Mouse (Mus musculus) frontal cortex, adult 2 months (tissue): ENCODE data around the gene Pik3c2a. TPM values are rescaled to one million over a fixed set of nuclear protein-coding genes. Genes with fewer than 3 reads are reported as not detected.

Experiments used
- DNase-seq, 2 experiments: peaks; one replicate each; pipeline ENCODE4 v3.0.0; 2022; ENCODE audit warnings: low spot score in 1 of 2; ENCODE audit errors: extremely low spot score in 1 of 2
- polyA plus RNA-seq: library from polyadenylated mRNA; depleted of rRNA; stranded (reverse); fragments of >200 nt; gene quantifications from 2 replicates; pipeline ENCODE4 v1.2.3, GENCODE M21; 2012; rRNA removed

The Pik3c2a gene
- 15.2 and 16.9 TPM in 2 replicates for polyA plus RNA-seq

- DNase-seq, result peak; percentile 88 to 96
Observed at GRCm38 (mm10) chr7:116443004-116443696, at the start of gene Pik3c2a. Pik3c2a (minus strand) TSS chr7:116443449.

DNA sequence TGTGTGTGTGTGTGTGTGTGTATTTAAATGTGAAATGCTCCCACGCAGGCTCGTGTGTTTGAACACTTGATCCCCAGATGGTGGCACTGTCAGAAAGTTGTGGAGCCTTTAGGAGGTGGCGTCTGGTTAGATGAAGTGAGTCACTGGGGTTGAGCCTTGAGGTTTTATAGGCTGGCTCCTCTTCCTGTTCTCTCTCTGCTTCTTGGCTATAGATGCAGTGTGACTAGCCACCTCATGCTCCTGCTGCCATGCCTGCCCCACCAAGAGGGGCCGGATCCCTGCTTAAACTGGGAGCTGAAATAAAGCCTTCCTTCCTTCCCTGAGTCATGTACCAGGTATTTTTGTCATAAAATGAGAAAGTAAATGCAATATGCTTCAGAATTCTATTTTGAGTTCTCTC lies 47.9 kb upstream of the Pik3c2a start:
- DNase-seq, result no peak

DNA sequence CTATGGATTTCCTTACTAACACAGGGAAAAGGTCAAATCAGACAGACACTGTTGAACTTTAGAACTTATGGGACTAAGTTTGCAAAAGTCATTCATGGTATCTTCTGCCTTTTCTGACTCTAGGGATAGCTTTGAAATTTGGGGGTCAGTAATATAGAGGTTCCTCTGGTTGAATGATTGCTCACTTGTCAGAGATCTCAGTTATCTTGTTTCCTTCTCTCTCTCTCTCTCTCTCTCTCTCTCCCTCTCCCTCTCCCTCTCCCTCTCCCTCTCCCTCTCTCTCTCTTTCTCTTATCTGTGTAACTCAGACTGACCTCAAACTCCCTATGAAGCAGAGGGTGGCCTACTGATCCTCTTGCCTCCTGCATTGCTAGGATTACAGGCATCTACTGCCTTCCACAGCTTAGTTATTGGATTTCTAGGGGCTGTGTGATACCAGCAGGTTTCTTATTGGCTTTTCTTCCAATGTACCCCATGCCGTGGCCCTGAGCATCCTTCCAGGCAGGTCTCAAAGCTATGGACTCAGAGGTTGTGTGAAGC lies 41.9 kb upstream of the Pik3c2a start:
- DNase-seq, result no peak

GRCm38 (mm10) chr7:116484213-116484612 lies 41.0 kb upstream of the Pik3c2a start:
- no peak for DNase-seq

GRCm38 (mm10) chr7:116483782-116484181 lies 40.5 kb upstream of the Pik3c2a start:
- no peak for DNase-seq

GRCm38 (mm10) chr7:116483106-116483505 lies 39.9 kb upstream of the Pik3c2a start:
- DNase-seq, result no peak

DNA sequence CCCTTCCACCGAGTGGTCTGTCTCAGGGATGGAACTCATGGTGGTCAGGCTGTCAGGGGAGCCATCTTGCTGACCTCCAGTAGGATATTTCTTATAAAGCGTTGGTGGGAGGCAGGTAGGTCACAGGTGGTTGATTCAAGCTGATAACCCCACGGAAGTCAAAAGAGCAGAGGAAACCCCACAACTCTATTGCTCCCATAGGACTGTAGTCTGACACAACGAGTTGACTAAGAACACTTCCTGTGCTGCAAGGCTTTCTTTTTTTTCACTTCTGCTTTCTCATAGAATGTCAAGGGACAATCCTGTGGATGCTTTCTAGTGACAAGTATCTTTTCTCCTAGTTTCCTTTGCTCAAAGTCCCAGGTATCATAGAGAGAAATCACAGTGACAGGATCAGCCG lies 33.0 kb upstream of the Pik3c2a start:
- no peak for DNase-seq

GRCm38 (mm10) chr7:116475836-116476235 lies 32.6 kb upstream of the Pik3c2a start:
- DNase-seq, result no peak

DNA sequence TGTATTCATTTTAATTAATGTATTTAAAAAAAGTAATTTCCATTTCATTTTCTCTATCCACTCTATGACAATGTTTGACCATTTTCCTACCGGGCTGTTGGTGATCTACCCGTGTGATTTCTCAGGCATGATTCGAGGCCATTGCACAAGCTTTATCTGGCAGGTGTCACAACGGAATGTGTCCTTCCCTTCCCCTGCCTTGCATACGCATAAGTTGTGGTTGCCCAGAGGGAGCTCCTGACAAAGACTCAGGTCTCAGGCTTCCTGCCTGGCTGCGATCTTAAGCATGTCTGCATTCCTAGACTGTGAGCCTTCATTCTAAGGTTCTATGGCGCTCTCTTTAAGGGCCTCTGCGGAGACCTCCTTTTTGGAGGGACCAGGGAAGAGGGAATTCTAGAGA lies 18.9 kb upstream of the Pik3c2a start:
- DNase-seq, result no peak

- DNase-seq, result peak in 1 of 2 experiments; percentile 51
Observed at GRCm38 (mm10) chr7:116458985-116459441, 15.8 kb upstream of the Pik3c2a start.

- DNase-seq, result no peak
Observed at GRCm38 (mm10) chr7:116457391-116457790, 14.1 kb upstream of the Pik3c2a start.

- DNase-seq, result no peak
Observed at GRCm38 (mm10) chr7:116456964-116457363, 13.7 kb upstream of the Pik3c2a start.

DNA sequence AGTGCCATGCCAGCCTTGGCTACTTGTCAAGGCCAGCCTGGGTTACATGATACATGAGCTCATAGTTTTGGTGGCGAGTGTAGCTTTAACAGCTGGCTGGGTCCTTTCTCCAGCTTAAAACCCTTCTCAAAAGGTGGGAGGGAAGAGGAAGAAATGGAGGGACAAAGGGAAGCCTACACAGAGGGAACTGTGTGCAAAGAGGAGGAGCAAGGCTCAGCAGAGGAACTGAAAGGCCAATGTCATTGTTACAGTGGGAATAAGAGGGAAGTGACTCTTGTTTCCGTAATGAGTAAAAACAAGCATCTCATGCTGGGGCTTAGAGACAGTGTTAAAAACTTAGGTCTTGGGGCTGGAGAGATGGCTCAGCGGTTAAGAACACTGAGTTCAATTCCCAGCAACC lies 3.4 kb upstream of the Pik3c2a start:
- no peak for DNase-seq

DNA sequence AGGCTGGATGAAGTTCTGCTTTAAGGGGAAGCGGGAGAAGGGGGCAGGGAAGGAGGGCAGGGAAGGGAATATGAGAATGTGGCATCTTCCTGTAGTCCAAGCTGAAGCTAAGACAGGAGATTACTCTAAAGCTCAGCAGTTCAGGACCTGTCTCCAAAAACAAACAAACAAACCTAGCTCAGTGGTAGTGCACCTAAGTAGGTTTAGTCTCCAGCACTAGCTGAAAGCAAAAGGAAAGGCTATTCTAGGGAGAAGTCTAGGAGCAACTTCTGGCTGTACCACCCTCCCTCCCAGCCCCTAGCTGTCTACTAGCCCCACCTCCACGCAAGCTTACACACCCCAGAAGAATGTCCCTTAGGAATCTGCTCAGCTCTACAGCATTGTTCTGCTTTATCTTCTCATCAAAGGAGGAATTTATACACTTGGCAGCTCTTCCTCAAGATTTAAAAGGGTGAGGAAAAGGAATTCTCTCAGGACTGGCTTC lies 1.1 kb upstream of the Pik3c2a start:
- DNase-seq, result no peak

DNA sequence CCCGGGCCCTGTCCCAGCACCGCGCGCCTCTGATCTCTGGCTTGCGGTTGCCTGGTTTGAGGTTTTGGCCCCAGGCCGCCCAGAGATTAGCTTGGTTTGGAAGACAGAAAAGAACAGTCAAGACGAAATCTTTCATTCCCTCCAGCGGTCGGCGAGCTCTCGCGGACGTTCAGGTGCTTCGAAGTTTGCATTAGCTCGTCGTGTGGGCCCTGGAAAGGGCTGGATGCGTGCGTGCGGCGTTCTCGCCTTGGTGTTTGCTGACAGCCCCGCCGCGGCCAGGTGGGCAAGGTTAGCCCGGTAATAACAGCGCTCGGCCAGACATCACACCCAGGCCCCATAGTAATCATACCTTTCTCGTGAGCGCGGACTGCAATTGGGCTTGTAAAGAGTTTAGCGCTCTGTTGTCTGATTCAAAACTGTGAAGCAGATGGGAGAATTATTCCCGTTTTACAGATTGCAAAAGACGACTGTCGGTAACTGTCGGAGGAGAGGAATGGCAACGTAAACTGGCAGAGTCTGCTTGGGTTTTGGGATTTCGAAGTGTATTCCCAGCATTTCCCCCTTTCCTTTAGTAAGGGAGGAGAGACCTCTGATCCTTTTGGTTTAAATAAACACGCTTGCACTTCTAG lies 562 bp upstream of the Pik3c2a start:
- peak; percentile 11 to 38 for DNase-seq

DNA sequence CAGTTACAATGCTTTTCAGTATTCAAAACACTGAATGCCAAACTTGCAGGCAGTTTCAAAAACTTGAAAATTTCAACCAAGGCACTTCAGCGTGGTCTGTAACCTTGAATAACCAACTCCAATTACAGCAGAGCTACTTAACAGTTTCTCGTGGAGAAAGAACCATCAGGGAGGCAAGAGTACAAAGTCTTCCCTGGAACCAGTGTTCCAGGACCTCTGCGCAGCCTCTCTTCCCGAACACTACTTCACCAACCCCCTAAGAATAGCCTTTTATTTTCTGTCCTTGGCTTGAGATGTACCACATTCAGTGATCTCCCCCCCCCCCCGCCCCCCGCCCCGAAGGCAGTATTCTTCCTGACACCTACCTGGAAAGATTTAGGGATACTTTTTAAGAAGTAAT lies 1.0 kb downstream of the Pik3c2a start:
- DNase-seq, result no peak

DNA sequence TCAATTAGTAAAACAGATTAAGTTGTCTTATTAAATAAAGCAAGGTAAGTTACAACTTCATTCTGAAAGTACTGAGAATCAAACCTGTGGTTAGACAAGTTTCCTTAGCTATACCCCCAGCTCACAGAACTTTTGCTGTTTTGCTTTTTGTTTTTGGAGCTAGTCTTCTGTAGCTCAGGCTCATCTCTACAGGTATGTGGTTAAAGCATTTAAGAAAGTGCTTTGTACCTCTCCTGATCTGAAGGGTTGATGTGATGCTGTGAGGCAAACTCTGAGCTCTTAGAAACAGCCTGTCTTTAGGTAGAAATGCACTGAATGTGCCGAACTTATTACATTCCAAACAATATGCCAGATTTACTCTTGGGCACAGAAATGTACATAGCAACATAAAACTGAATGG lies 1.9 kb downstream of the Pik3c2a start:
- no peak for DNase-seq

DNA sequence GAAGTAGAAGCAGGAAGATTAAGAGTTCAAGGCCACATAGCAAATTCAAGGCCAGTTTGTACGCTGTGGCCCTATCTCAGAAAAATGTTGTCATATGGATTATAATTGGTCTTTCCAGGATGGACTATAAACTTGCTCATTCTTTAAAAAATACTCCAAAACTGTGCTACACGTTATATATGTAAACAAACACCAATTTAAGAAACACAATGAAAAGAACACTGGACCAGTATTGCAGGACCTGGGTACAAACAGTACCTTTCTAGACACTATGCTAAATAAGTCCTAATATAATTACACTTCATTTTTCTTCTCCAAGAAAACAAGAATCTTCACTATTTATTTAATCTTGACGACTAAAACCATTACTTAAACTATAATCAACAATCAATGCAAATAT lies 11.6 kb downstream of the Pik3c2a start:
- DNase-seq, result no peak

- no peak for DNase-seq
Observed at GRCm38 (mm10) chr7:116430926-116431325, 12.3 kb downstream of the Pik3c2a start.

DNA sequence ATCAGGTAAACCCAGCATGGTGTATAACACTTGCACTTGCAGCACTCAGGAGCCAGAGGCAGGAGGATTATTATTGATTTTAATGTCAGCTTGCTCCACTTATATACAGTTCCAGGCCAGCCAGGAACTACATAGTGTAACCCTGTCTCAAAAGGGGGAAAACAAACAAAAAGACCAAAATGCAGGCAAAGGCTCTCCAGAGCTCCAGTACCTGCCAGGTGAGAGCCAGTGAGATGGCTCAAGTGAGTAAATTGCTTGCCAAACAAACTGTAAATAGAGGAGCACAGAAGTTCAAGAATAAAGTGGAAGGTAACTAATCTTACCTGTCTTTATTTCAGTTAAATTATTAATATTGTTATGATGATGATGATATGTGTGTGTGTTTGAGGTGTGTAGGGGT lies 16.0 kb downstream of the Pik3c2a start:
- DNase-seq, result no peak

DNA sequence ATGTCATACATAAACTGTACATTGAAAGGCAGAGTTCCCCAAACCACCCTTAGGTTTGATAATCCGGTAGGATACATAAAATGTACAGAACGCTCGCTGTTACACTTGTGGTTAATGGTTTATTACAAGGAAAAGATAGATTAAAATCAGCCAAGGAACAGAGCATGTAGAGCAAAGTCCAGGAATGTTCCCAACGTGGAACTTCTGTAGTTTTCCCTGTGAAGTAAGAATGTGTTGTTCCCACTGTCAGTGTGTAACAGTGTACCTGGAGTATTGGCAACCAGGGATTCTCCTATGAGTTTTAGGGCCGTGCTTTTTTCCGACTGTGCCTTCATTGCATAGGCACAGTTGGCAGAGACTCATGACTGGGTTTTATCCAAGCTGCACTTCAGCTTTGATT lies 17.5 kb downstream of the Pik3c2a start:
- DNase-seq, result no peak

- no peak for DNase-seq
Observed at GRCm38 (mm10) chr7:116421081-116421480, 22.2 kb downstream of the Pik3c2a start.
